Mouse (Mus musculus): ENCODE measurements at regions not wholly inside any gene's neighbourhood (a gene's known extent, or its start where the extent isn't known, plus 50 kb on each side); places are given as distances from the start of the nearest gene placed in this dataset.

DNA sequence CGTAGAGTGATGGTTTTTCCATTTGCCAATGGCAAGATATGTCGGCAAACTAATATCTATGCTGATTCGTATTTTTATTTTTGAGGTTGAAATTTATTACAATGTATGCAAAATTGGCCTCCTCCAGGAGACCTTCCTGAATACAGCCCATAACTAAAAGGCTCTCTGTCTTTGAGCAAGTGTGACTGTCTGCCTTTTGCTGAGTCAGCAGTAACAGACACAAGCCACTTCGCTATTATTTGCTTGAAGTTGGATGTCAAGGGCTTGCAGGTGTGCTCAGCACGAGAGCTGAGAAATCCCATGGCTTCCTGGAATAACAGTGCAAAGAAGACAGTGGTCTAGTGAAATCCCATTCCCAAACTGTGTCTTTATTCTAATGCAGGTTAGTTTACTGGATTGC is 56.9 kb downstream of the Dmrt2 start:
- no peak for DNase-seq

GRCm38 (mm10) chr19:25729633-25730032 is 57.4 kb downstream of the Dmrt2 start:
- no peak for DNase-seq

DNA sequence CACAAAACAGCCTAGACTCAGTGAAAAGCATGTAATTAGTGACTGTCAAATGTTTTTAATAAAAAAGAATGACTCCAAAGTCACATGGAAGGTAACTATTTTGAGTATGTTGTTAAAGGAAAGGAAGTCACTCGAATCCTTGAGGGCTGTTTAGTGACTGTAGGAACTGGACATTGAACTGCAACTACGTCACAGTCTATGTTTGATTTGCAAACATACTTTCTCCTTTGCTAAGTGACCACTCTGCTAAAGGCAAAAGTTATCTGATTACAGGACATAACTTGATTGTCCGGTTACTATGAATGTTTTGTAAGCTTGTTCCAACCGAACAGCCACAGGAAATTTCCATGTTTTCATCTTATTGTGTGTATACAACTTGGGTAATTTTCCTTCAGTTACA is 106.2 kb downstream of the Dmrt2 start:
- no peak for DNase-seq

GRCm38 (mm10) chr19:25779356-25779755 is 107.1 kb downstream of the Dmrt2 start:
- DNase-seq = no peak

- DNase-seq = no peak
Observed at GRCm38 (mm10) chr19:25781314-25781713, 109.1 kb downstream of the Dmrt2 start.

DNA sequence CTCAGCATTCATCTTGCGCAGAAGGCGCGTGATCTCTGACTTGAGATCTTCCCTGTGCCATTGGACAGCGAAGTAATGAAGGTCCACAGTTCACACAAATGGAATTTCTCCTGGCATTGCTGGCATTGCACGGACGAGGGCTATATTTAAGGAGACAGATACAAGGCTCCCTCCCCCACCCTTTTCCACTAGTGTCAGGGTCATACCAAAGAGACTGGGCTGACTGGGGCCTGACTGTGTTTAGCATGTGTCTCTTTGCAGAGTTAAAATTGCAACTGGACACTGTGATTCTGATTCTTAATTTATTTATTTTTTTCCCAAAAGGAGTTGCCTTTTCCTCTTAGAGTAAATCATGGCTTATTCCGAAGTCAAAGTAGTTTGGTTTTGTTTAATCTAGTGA is 130.5 kb downstream of the Dmrt2 start:
- DNase-seq = no peak

DNA sequence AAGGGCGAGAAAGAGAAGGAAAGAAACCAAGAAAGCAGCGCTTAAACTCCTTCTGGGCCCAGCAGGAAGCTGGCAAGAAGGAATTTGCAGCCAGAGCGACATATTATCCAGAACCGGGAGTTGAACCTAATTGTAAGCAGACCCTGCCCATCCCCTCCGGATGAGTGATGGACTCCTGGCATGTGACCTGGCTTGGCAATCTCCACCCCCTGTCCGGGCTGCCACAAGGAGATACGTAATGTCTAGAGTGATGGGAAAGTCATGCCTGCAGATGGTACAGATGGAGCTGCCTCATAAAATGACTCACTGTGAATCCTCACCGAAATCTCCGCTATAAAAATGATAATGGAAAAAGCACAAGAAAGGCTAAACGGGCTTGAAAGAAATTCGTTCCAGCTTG is 133.1 kb downstream of the Dmrt2 start:
- DNase-seq = no peak

GRCm38 (mm10) chr19:25813651-25814050 is 141.4 kb downstream of the Dmrt2 start:
- no peak for DNase-seq

- DNase-seq = no peak
Observed at GRCm38 (mm10) chr19:25845158-25845557, 172.9 kb downstream of the Dmrt2 start.

- no peak for DNase-seq
Observed at GRCm38 (mm10) chr19:25856344-25856743, 184.1 kb downstream of the Dmrt2 start.

DNA sequence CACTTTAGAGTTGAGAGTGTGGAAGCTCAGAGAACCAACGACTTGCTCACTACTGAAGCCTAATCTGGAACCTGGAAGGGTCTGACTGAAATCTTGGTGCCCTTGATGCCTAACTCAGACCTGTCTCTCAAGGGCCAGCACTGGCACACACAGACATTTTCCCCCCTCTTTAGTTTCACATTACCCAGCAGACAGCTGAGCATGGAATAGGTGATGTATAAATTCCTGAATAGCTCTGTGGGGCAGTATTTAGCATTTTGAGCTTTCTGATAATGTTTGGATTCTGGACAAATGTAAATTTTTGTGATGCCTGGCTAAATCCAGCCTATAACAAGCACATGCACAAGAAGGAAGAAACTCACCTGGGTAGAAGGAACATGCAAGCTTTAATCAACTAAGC is 191.1 kb downstream of the Dmrt2 start:
- no peak for DNase-seq

GRCm38 (mm10) chr19:25906721-25907120 is 234.5 kb downstream of the Dmrt2 start:
- DNase-seq = no peak

DNA sequence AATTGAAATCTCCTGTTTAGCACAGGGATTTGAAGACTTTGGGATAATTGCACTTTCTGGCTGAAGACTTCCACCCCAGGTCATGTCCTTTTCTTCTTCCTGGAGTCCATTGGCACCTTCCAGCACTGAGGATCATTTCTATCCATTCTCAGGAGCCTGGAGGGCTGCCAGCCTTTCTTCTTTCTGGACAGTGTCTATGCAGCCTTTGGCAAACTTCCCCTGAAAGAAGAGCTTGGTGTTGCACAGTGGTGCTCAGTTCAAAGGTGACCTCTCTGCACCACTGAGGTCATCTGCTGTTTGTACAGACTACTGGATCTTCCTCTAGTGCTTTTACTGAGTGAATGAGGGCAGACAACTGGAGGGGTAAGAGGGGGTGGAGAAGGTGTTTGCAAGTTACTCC is 249.8 kb downstream of the Dmrt2 start:
- no peak for DNase-seq

GRCm38 (mm10) chr19:25922806-25923205 is 250.6 kb downstream of the Dmrt2 start:
- no peak for DNase-seq

DNA sequence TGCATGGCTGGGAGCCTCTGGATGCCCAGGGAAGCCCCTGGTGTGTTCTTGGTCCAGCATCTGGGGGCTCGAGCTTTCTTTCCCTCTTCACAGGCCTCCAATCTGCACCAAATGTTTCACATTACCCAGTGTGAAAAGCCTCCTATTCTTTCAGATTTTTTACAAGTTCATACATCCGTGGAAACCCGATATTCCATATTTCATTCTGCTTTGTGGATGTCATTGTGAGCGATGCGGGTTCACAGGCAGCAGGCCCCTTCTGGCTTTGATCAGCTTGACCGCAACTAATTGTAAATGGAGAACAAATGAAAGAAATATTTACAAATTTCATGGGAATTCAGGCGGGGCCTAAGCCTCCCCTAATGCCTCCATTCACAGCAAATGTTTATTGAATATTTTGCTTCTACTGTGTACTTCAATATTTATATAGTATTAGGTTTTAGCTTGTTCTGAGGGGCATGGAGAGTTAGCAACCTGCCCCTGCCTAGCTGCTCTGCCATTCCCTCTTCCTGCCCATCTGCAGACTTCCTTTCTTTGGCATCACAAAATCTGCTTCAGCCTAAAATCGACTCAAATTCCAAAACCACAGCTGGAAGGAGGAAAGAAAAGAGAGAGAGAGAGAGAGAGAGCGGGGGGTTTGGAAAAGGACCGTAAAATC is 251.6 kb downstream of the Dmrt2 start:
- DNase-seq = no peak

- no peak for DNase-seq
Observed at GRCm38 (mm10) chr19:25924385-25924769, 252.2 kb downstream of the Dmrt2 start.

DNA sequence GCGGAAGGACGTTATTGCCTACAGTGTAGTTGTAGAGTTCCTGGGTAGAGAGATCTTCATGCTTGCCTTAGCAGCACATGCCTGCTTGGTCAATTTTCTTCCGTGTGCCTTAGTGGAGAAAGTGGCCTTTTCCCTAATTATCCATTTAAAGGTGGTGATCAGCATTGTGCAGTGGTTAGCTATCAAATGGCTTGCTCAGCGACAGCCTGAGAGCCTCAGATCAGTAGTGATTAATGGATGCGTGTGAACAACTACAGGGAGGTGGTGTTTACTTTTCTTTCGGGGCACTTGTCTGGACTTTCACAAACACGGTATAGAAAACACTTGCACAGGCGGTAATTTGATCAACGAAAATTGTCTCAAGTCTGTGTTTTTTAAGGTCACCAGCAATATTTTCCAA is 255.0 kb downstream of the Dmrt2 start:
- no peak for DNase-seq

- DNase-seq = no peak
Observed at GRCm38 (mm10) chr19:25937343-25937742, 265.1 kb downstream of the Dmrt2 start.

DNA sequence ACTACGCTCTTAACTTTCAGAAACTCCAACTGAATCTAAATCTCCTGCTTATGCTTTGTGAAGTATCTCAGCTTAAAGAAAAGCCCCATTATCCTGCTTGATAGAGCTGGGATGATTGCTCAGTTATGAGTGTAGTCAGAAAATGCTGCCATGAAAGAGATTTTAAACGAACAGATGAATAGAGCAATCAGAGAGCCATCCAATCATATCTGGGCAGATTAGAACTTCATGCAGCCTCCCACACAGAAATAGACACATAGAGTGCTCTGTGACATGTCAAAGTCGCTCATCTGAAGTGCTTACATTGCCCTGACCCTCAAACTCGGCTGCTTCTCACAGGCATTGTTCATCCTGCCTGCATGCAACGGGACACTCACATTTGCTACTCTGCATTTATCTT is 299.0 kb downstream of the Dmrt2 start:
- DNase-seq = no peak

DNA sequence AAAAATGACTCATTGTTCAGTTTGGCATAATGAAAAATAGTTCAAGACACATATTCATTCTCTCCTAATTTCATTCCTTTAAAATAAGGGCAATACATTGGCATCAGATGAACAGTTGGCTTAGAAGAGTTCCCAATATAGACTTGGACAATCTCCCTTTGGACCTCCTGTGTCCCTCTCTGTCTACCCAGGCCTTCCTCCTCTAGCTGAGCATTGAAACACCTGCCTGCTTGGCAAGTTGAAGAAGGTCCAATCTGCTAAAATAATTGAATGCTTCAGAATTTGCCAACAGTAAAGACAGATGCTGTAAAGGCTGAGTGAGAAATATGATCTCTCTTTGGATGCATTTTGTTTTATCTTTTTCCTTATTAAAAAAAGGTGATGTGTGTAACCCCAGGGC is 303.0 kb downstream of the Dmrt2 start:
- DNase-seq = peak; percentile 50

DNA sequence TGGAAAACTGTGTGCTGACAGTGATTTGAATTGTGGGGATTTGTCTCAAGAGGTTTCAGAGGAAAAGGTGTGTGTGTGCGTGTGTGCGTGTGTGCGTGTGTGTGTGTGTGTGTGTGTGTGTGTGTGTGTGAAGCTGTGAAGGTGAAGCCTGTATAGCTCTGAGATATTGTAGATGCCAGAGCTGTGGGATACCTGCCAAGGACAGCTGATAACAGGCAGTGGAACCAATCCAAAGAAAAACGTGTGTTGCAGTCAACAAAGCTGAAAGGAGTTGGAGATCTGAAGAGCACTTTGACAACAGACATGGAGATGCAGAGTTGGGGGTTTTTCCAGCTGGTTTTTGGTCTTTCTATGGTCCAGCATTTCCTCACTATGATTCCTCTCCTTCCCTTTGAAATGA is 308.1 kb downstream of the Dmrt2 start:
- no peak for DNase-seq

DNA sequence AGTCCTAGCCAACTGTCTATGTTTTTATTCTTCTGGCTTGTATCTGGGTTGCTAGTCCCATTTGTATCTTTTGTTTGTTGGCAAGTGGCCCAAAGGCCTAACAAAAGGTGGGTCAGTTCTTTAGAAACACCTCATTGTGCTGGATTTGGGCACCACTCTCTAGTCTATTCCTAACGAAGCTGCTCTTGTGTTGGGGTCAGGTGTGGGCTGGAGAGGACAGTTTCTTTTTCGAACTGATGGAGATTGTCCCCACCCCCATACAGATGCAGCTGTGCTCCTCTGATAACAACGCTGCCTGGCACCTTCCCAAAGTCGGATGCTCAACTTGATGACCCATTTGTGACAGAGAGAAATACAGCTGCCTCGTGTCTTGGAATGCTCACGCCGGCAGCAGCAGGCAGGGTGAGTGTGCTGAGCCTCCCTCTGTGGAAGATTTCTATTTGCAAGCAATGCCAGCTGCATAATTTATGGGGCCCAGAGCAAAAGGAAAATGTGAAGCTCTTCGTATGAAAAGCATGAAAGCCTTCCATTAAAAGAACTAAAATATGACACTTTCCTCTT is 342.5 kb downstream of the Dmrt2 start:
- DNase-seq = no peak

DNA sequence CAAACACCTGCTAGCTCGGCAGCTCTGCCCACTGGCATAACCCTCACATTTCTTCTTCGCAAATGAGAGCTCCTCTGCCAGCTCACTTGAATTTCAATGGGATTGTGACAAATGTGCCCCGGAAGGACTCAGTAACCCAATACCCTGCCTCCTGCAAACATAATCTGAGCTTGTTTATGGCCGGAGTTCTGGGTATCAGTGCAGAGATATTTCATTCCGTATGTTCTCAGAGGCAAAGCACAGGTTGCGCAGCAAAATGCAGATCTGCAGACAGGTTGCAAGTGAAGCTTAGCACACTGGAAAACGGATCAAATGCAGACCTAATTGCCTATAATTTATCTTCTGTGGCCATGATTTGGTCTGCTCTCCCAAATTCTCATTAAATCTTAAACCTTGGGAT is 348.9 kb downstream of the Dmrt2 start:
- no peak for DNase-seq

DNA sequence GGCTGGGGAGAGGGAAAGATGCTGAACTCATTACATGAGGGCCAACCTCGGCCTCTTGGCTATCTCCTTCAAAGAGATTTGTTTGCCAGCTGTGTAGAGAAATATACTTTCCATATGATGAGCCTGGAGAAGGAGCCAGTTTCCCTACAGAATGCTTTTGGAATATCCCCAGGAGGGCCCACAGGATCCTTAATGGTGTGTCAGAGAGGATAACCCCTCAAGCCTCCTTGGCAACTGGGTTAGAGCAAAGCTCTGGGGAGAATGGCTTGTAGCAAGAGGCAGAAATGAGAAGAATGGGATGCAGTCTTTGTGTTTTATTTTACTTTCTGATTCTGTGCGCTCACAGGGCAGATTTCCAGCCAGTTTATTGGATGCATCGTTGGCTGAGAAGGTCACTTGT is 353.9 kb downstream of the Dmrt2 start:
- DNase-seq = no peak

GRCm38 (mm10) chr19:26037270-26037669 is 365.1 kb downstream of the Dmrt2 start:
- DNase-seq = no peak

Measured in cerebellum, adult 9-10 months (tissue).